Mouse (Mus musculus) bone marrow macrophage, adult 2 months (primary cell): ENCODE data around the gene Adcy6.

Experiments used
- CTCF ChIP-seq: IDR thresholded peaks from 2 replicates; pipeline ENCODE4 v1.5.1; 2012; ENCODE audit warnings: low read depth, mild to moderate bottlenecking, low read length, moderate library complexity
- POLR2A ChIP-seq: IDR thresholded peaks from 2 replicates; pipeline ENCODE4 v1.6.1; 2012; ENCODE audit warnings: mild to moderate bottlenecking, low read depth, low read length, borderline replicate concordance

- TF ChIP-seq CTCF, result no peak
- no peak for TF ChIP-seq POLR2A
Observed at GRCm38 (mm10) chr15:98555881-98556280, 54.0 kb downstream of the Adcy6 start.
